Mouse (Mus musculus) regulatory T cell (primary cell): ENCODE data around the gene Calhm6.

Source experiments
- in situ Hi-C: fragments of 300-600 bp; cut with MboI, MseI; formaldehyde crosslinking; loops from one replicate; pipeline ENCODE4 v1.15.1; 2025; ENCODE audit warnings: high pct_unique_total_duplicates

The Calhm6 gene

GRCm38 (mm10) chr10:34110863-34111465 lies 16.8 kb downstream of the Calhm6 start:
- in situ Hi-C loops = no loop called here

GRCm38 (mm10) chr10:34096418-34096883 lies 31.3 kb downstream of the Calhm6 start, which contains the start of gene Calhm5:
TSS of gene Calhm5 (minus strand) at chr10:34096519.
- in situ Hi-C loops = no loop called here

- in situ Hi-C loops = no loop called here
Observed at GRCm38 (mm10) chr10:34095964-34096363, 31.8 kb downstream of the Calhm6 start.

GRCm38 (mm10) chr10:34095147-34095546 lies 32.6 kb downstream of the Calhm6 start:
- in situ Hi-C loops = no loop called here

- in situ Hi-C loops = no loop called here
Observed at GRCm38 (mm10) chr10:34091888-34092287, 35.9 kb downstream of the Calhm6 start.

- in situ Hi-C loops = no loop called here
Observed at GRCm38 (mm10) chr10:34090481-34090880, 37.3 kb downstream of the Calhm6 start.

GRCm38 (mm10) chr10:34089517-34089916 lies 38.3 kb downstream of the Calhm6 start:
- in situ Hi-C loops = no loop called here

GRCm38 (mm10) chr10:34088515-34088914 lies 39.3 kb downstream of the Calhm6 start:
- in situ Hi-C loops = no loop called here

- in situ Hi-C loops = no loop called here
Observed at GRCm38 (mm10) chr10:34086514-34086913, 41.3 kb downstream of the Calhm6 start.
